Mouse (Mus musculus) embryo, embryonic 11.5 days (tissue): ENCODE results near the gene Gm5346.
"Not testable (repeated sequence)": the region's sequence is repeated elsewhere in the genome, so short reads cannot be mapped to it uniquely, and the experiment has no call there.

Experiments
- DNase-seq: peaks from one replicate; pipeline ENCODE4 v3.0.0-alpha.2; 2012; ENCODE audit warnings: low read depth, low spot score

Gene Gm5346

GRCm38 (mm10) chr8:43627176-43627575 is at the start of gene Gm5346:
Gene Gm5346, minus strand, starts transcription at chr8:43627276.
- DNase-seq: no peak

GRCm38 (mm10) chr8:43616046-43616445 is 11.0 kb downstream of the Gm5346 start:
- no peak for DNase-seq

GRCm38 (mm10) chr8:43603657-43604056 is 23.4 kb downstream of the Gm5346 start:
- not testable (repeated sequence) for DNase-seq

GRCm38 (mm10) chr8:43603166-43603565 is 23.9 kb downstream of the Gm5346 start:
- not testable (repeated sequence) for DNase-seq

GRCm38 (mm10) chr8:43576607-43577006 is 50.5 kb downstream of the Gm5346 start, which contains the start of gene Adam26a:
Gene Adam26a, minus strand, starts transcription at chr8:43576707.
- not testable (repeated sequence) for DNase-seq
